Mouse (Mus musculus): Measurements from ENCODE around the gene Notch2.

- TF ChIP-seq CTCF (IDR thresholded peaks at IDR 0.05; ENCODE audit: extremely low read depth, insufficient read depth, low read length): no peak
- no peak for TF ChIP-seq POLR2A (IDR thresholded peaks at IDR 0.05; ENCODE audit: extremely low read depth, insufficient read depth, low read length)
Observed at GRCm38 (mm10) chr3:98067413-98067812, 54.1 kb downstream of the Notch2 start.

Data from cortical plate, adult 2 months (tissue).